Mouse (Mus musculus): Measurements from ENCODE around the gene Olfr52. TPM values are rescaled to one million over a fixed set of nuclear protein-coding genes. Genes with fewer than 3 reads are reported as not detected.

Olfr52 gene
- polyA plus RNA-seq, 1 experiment from 2014 or later: not detected

DNA sequence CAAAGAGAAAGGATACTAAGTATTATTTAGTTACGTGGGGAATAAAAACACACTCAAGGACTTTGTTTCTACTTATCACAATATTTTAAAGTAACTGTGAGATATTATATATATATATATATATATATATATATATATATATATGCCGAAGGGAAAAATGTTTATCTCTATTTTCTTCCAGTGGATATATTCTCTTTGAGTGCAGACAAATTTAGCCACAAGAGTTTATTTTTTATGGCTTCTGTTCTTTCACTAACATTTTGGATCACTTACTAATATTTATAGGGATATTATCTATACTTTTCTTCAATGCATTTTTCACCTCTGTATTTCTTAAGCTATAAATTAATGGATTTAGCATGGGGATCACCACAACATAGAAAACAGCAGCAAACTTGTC is 23.7 kb downstream of the Olfr52 start, which contains the start of gene Olfr1042:
Olfr1042 (minus strand) TSS at position 101 of the 400 bp plus-strand sequence.
- ATAC-seq (ENCODE audit: low read depth) (no peak), DNase-seq (ENCODE audit: low spot score) (no peak)
- Histone ChIP-seq H3K4me2 (ENCODE audit: low read depth, low read length) (no peak within 1 kb of the TSS), H3K9me3 (ENCODE audit: control insufficient read depth, low read length) (no peaks in the 10 kb centered on the region), H3K9ac (ENCODE audit: low read depth, low read length) (no peak within 1 kb of the TSS), H3K27ac (replicated peaks; ENCODE audit: low read depth, low read length) (no peak within 1 kb of the TSS), H3K4me3 (ENCODE audit: low read depth, low read length) (no peak within 1 kb of the TSS), H3K36me3 (ENCODE audit: control insufficient read depth, insufficient read depth, low read length) (no peaks in the 10 kb centered on the region), H3K27me3 (replicated peaks; ENCODE audit: control insufficient read depth, insufficient read depth, low read length) (no peaks in the 10 kb centered on the region), H3K4me1 (ENCODE audit: control insufficient read depth, insufficient read depth, low read length) (no peaks in the 10 kb centered on the region)
- WGBS: 84% methylated on average over 2 of the region's 2 CpGs

DNA sequence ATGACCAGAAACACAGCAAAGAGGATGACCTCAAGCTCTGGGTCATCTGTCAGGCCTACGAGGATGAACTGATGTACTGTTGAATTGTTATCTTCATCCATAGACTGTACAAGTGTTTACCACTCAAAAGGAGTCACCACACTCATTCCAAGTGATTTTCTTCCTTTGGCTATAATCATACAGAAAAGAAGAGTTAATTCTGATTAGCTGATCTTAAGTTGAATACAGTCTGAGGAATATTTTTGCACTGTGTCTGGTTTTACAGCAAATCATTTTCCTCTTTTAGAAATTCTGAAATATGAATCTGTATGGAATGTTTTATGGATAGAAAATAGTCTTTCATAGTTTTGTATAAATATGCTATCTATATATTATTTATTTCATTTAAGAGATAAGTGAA is 38.9 kb downstream of the Olfr52 start, which contains the start of gene Olfr1040:
Olfr1040 (minus strand) TSS at position 101 of the 400 bp plus-strand sequence.
- Histone ChIP-seq H3K27me3 (replicated peaks; ENCODE audit: control insufficient read depth, insufficient read depth, low read length) (no peaks in the 10 kb centered on the region), H3K27ac (replicated peaks; ENCODE audit: low read depth, low read length) (no peak within 1 kb of the TSS), H3K9me3 (ENCODE audit: control insufficient read depth, low read length) (no peaks in the 10 kb centered on the region), H3K36me3 (ENCODE audit: control insufficient read depth, insufficient read depth, low read length) (no peaks in the 10 kb centered on the region), H3K9ac (ENCODE audit: low read depth, low read length) (no peak within 1 kb of the TSS), H3K4me1 (ENCODE audit: control insufficient read depth, insufficient read depth, low read length) (no peaks in the 10 kb centered on the region), H3K4me3 (ENCODE audit: low read depth, low read length) (no peak within 1 kb of the TSS), H3K4me2 (ENCODE audit: low read depth, low read length) (no peak within 1 kb of the TSS)
- no peak for DNase-seq (ENCODE audit: low spot score)
- 70% methylated on average over 1 of the region's 1 CpGs for WGBS
- ATAC-seq (ENCODE audit: low read depth): no peak

DNA sequence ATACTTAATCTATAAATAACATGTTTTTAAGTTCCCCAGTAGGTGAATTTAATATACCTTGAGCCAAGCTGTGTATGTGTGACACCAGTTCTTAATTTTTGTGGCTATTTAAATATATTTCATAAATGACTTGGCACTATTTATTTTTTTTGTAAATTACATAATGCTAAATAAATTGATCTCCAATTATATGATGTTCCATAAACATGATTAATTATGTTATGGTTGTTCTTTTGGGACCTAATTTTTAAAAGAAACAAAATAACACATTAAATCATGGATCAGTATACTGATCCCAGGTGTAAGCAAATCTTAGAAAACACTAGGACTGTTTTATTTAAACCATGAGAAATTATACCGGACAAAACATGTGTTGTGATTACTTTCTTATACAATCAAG is 49.7 kb downstream of the Olfr52 start, which contains the start of gene Olfr1039:
Olfr1039 (minus strand) TSS at position 101 of the 400 bp plus-strand sequence.
- Histone ChIP-seq H3K4me3 (ENCODE audit: low read depth, low read length) (no peak within 1 kb of the TSS), H3K27me3 (replicated peaks; ENCODE audit: control insufficient read depth, insufficient read depth, low read length) (no peaks in the 10 kb centered on the region), H3K27ac (replicated peaks; ENCODE audit: low read depth, low read length) (no peak within 1 kb of the TSS), H3K36me3 (ENCODE audit: control insufficient read depth, insufficient read depth, low read length) (no peaks in the 10 kb centered on the region), H3K9ac (ENCODE audit: low read depth, low read length) (no peak within 1 kb of the TSS), H3K4me1 (ENCODE audit: control insufficient read depth, insufficient read depth, low read length) (no peaks in the 10 kb centered on the region), H3K4me2 (ENCODE audit: low read depth, low read length) (no peak within 1 kb of the TSS), H3K9me3 (ENCODE audit: control insufficient read depth, low read length) (no peaks in the 10 kb centered on the region)
- no peak for DNase-seq (ENCODE audit: low spot score)
- 87% methylated on average over 1 of the region's 1 CpGs for WGBS
- no peak for ATAC-seq (ENCODE audit: low read depth)

Other genes with a start within 250 kb of the Olfr52 start
- gene Olfr1028, start 235.2 kb downstream of the Olfr52 start, polyA plus RNA-seq (2014; fragmentation: Nextera tagmentation; extraction: Ambion mirVana): not detected in 2 replicates
- not detected in 2 replicates for gene Olfr1029, start 211.8 kb downstream of the Olfr52 start, polyA plus RNA-seq (2014; fragmentation: Nextera tagmentation; extraction: Ambion mirVana)
- 0.07 TPM in 1 of 2 replicates, not detected in the other for gene Olfr1030, start 206.4 kb downstream of the Olfr52 start, polyA plus RNA-seq (2014; fragmentation: Nextera tagmentation; extraction: Ambion mirVana)
- gene Olfr1031, start 195.4 kb downstream of the Olfr52 start, polyA plus RNA-seq (2014; fragmentation: Nextera tagmentation; extraction: Ambion mirVana): 0.22 TPM in 1 of 2 replicates, not detected in the other
- not detected in 2 replicates for gene Olfr1032, start 180.1 kb downstream of the Olfr52 start, polyA plus RNA-seq (2014; fragmentation: Nextera tagmentation; extraction: Ambion mirVana)
- 1.6 and 2.2 TPM in 2 replicates for gene Olfr1033, start 165.1 kb downstream of the Olfr52 start, polyA plus RNA-seq (2014; fragmentation: Nextera tagmentation; extraction: Ambion mirVana)
- gene Olfr1034, start 139.8 kb downstream of the Olfr52 start, polyA plus RNA-seq (2014; fragmentation: Nextera tagmentation; extraction: Ambion mirVana): 0.04 TPM in 2 replicates
- gene Olfr1036, start 111.7 kb downstream of the Olfr52 start, polyA plus RNA-seq (2014; fragmentation: Nextera tagmentation; extraction: Ambion mirVana): not detected in 2 replicates
- gene Olfr1037, start 98.3 kb downstream of the Olfr52 start, polyA plus RNA-seq (2014; fragmentation: Nextera tagmentation; extraction: Ambion mirVana): not detected in 2 replicates
- not detected in 2 replicates for gene Olfr1039, start 49.8 kb downstream of the Olfr52 start, polyA plus RNA-seq (2014; fragmentation: Nextera tagmentation; extraction: Ambion mirVana)
- not detected in 2 replicates for gene Olfr1040, start 39.0 kb downstream of the Olfr52 start, polyA plus RNA-seq (2014; fragmentation: Nextera tagmentation; extraction: Ambion mirVana)
- gene Olfr1042, start 23.8 kb downstream of the Olfr52 start, polyA plus RNA-seq (2014; fragmentation: Nextera tagmentation; extraction: Ambion mirVana): not detected in 2 replicates
- not detected in 2 replicates for gene Olfr1043, start 18.2 kb downstream of the Olfr52 start, polyA plus RNA-seq (2014; fragmentation: Nextera tagmentation; extraction: Ambion mirVana)
- 0.09 TPM in 1 of 2 replicates, not detected in the other for gene Olfr1044, start 7.9 kb downstream of the Olfr52 start, polyA plus RNA-seq (2014; fragmentation: Nextera tagmentation; extraction: Ambion mirVana)
- gene Olfr1045, start 17.3 kb upstream of the Olfr52 start, polyA plus RNA-seq (2014; fragmentation: Nextera tagmentation; extraction: Ambion mirVana): not detected in 2 replicates
- not detected in 2 replicates for gene Olfr1046, start 33.6 kb upstream of the Olfr52 start, polyA plus RNA-seq (2014; fragmentation: Nextera tagmentation; extraction: Ambion mirVana)
- not detected in 2 replicates for gene Olfr1047, start 45.7 kb upstream of the Olfr52 start, polyA plus RNA-seq (2014; fragmentation: Nextera tagmentation; extraction: Ambion mirVana)
- 0.29 TPM in 1 of 2 replicates, not detected in the other for gene Olfr1048, start 54.6 kb upstream of the Olfr52 start, polyA plus RNA-seq (2014; fragmentation: Nextera tagmentation; extraction: Ambion mirVana)
- not detected in 2 replicates for gene Olfr1049, start 72.6 kb upstream of the Olfr52 start, polyA plus RNA-seq (2014; fragmentation: Nextera tagmentation; extraction: Ambion mirVana)
- gene Olfr1051, start 93.4 kb upstream of the Olfr52 start, polyA plus RNA-seq (2014; fragmentation: Nextera tagmentation; extraction: Ambion mirVana): not detected in 2 replicates
- 0.11 TPM in 1 of 2 replicates, not detected in the other for gene Olfr1052, start 106.8 kb upstream of the Olfr52 start, polyA plus RNA-seq (2014; fragmentation: Nextera tagmentation; extraction: Ambion mirVana)
- gene Olfr1053, start 129.6 kb upstream of the Olfr52 start, polyA plus RNA-seq (2014; fragmentation: Nextera tagmentation; extraction: Ambion mirVana): not detected in 2 replicates
- not detected in 2 replicates for gene Olfr1054, start 149.8 kb upstream of the Olfr52 start, polyA plus RNA-seq (2014; fragmentation: Nextera tagmentation; extraction: Ambion mirVana)
- not detected in 2 replicates for gene Olfr1055, start 164.6 kb upstream of the Olfr52 start, polyA plus RNA-seq (2014; fragmentation: Nextera tagmentation; extraction: Ambion mirVana)
- gene Olfr1056, start 176.8 kb upstream of the Olfr52 start, polyA plus RNA-seq (2014; fragmentation: Nextera tagmentation; extraction: Ambion mirVana): 0.21 TPM in 1 of 2 replicates, not detected in the other
- gene Olfr1057, start 192.7 kb upstream of the Olfr52 start, polyA plus RNA-seq (2014; fragmentation: Nextera tagmentation; extraction: Ambion mirVana): not detected in 2 replicates
- 0.18 and 0.22 TPM in 2 replicates for gene Olfr1058, start 202.9 kb upstream of the Olfr52 start, polyA plus RNA-seq (2014; fragmentation: Nextera tagmentation; extraction: Ambion mirVana)
- not detected in 2 replicates for gene Olfr1061, start 228.4 kb upstream of the Olfr52 start, polyA plus RNA-seq (2014; fragmentation: Nextera tagmentation; extraction: Ambion mirVana)
- gene Olfr1062, start 241.1 kb upstream of the Olfr52 start, polyA plus RNA-seq (2014; fragmentation: Nextera tagmentation; extraction: Ambion mirVana): 0.07 TPM in 1 of 2 replicates, not detected in the other

Measured in embryonic facial prominence, embryonic 14.5 days (tissue).